In the genomic region with DNA sequence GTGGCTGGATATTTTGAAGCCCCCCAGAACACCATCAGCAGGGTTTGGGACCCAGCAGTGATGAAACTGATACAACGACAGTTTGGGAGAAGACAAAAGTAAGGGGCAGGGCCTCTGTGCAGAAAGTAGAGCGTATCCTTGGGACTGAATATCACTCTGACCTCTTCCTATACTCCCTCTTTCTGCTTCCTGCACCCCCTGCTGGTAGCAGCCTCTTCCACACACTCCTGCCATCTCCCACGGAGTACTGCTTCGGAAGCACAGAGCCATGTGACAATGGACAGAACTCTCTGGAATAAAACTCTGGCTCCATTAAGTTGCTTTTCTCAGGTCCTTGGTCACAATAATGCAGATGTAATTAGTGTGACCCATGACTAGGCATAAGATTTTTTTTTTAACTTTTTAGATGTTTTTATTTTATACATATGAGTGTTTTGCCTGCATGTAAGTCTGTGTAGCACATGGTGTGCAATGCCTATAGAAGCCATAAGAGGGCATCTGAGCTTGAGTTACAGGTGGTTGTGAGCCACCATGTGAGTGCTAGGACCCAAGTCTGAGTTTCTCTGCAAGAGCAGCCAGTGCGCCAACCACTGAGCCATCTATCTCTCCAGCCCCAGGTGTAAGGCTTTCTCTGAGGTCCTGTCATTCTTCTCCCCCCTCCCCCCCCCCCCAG, we compare ENCODE assay signal across 8 mouse cellular contexts.
DNase-seq lines count a peak whose midpoint lies in the region; ATAC-seq lines count a peak whose summit lies in the region.

No protein-coding gene starts in this region.

- no peak for ATAC-seq in hindbrain, embryonic 14.5 days (ENCODE audit: low FRiP score)

- 82% methylated on average over 5 of the region's 5 CpGs for WGBS in hindbrain, embryonic 10.5 days
- WGBS in hindbrain, embryonic 14.5 days = 84% methylated on average over 5 of the region's 5 CpGs

- H3K4me3 ChIP-seq in hindbrain, embryonic 10.5 days = no peak overlapping the region
- no peak overlapping the region for H3K4me3 ChIP-seq in hindbrain, embryonic 14.5 days (replicated peaks; ENCODE audit: low read length)

- no peak overlapping the region for H3K9ac ChIP-seq in hindbrain, embryonic 14.5 days

- peak; percentile 13 for DNase-seq in hindbrain, embryonic 10.5 days (ENCODE audit: low spot score)
- DNase-seq in hindbrain, embryonic 14.5 days (ENCODE audit: low spot score) = no peak
- peak; percentile 26 for DNase-seq in urinary bladder, postnatal 14 days (ENCODE audit: low spot score)
- DNase-seq in urinary bladder, postnatal 36 days (ENCODE audit: low spot score in 2 of 2) = no peak
- DNase-seq in gastrocnemius, postnatal 10 days = peak; percentile 50
- DNase-seq in right cerebral cortex, postnatal 4 days = no peak
- DNase-seq in cerebellum, postnatal 14 days = no peak
- no peak for DNase-seq in urinary bladder, adult 18-20 months (ENCODE audit: low spot score in 2 of 2)

- H3K27ac ChIP-seq in hindbrain, embryonic 10.5 days = no peak overlapping the region
- no peak overlapping the region for H3K27ac ChIP-seq in hindbrain, embryonic 14.5 days

- H3K4me2 ChIP-seq in hindbrain, embryonic 14.5 days (replicated peaks) = no peak overlapping the region

- H3K27me3 ChIP-seq in hindbrain, embryonic 10.5 days (ENCODE audit: insufficient read depth, poor library complexity, severe bottlenecking) = no peaks in the 10 kb centered on the region
- H3K27me3 ChIP-seq in hindbrain, embryonic 14.5 days (ENCODE audit: control insufficient read depth, insufficient read depth, low read length) = no peaks in the 10 kb centered on the region

- peaks cover 27% of the 10 kb centered on the region for H3K4me1 ChIP-seq in hindbrain, embryonic 10.5 days (replicated peaks)
- peaks cover 6% of the 10 kb centered on the region for H3K4me1 ChIP-seq in hindbrain, embryonic 14.5 days (replicated peaks; ENCODE audit: control insufficient read depth, insufficient read depth, low read length)

- 0 out of 2 replicates have a peak, but pooled peaks cover 3% of the 10 kb centered on the region for H3K9me3 ChIP-seq in hindbrain, embryonic 10.5 days
- H3K9me3 ChIP-seq in hindbrain, embryonic 14.5 days (ENCODE audit: control insufficient read depth, low read length) = no peaks in the 10 kb centered on the region

- peaks cover 19% of the 10 kb centered on the region; the same call in 1 of the 2 replicates for H3K36me3 ChIP-seq in hindbrain, embryonic 10.5 days
- H3K36me3 ChIP-seq in hindbrain, embryonic 14.5 days (replicated peaks; ENCODE audit: control insufficient read depth, insufficient read depth) = no peaks in the 10 kb centered on the region

Comparison
In these comparisons a context has a peak if more than half of its experiments do, and no peak if none do; other contexts are left out.
1. DNase-seq: peak in hindbrain, embryonic 10.5 days (single experiment), urinary bladder, postnatal 14 days (single experiment) and gastrocnemius, postnatal 10 days (single experiment); none in hindbrain, embryonic 14.5 days (single experiment), urinary bladder, postnatal 36 days (0 of 2), right cerebral cortex, postnatal 4 days (single experiment), cerebellum, postnatal 14 days (0 of 2) and urinary bladder, adult 18-20 months (0 of 2).